Mouse (Mus musculus) spleen, adult 10 weeks (tissue): ENCODE data around the gene Gcnt2. TPM values are rescaled to one million over a fixed set of nuclear protein-coding genes. Genes with fewer than 3 reads are reported as not detected.

ENCODE experiments used
- polyA plus RNA-seq: library from polyadenylated mRNA; stranded (reverse); fragments of 350-450 nt; fragmentation: Illumina TruSeq; extraction: RNeasy Lipid Tissue Mini Kit (QIAGEN cat#74804); gene quantifications from one replicate; pipeline ENCODE4 v1.2.3, GENCODE M21; 2015; ENCODE audit warnings: low replicate concordance; ENCODE audit not compliant: insufficient read depth

Gene Gcnt2
- 12.5 TPM for polyA plus RNA-seq

GRCm38 (mm10) chr13:40859652-40860399 lies at the start of gene Gcnt2:
Gene Gcnt2 (plus strand): TSS chr13:40859754.

DNA sequence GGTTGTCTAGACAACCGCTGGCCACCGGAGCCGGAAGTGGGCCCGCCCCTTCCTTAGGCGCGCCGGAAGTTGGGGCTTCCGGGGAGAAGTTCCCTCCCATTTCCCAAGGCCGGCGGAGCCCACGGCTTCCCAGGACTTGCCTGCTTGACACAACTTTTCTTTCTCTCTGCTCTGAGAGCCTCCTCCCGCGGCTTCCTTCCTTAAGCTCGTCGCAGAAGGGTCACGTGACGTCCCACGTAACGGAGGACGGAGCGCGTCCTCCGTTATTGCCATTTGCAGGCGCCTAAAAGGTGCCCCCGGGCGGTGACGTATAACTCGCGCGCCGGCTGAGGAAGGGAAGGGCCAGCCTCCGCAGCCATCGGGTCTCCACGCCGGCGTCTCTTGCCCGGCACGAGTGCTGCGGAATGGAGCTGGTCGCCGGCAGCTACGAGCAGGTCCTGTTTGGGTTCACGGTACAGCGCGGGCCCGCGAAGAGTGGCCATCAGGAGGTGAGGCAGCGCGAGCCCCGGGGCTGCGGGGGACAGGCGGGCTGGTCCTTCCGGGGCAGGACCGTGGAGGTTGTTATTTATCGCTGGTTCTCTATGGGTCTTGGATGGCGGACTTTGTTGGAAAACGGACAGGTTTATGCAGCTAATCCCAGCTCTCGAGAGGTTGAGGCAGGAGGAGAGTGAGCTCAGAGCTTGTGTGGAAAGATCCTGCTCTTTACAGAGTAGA lies 141.5 kb downstream of the Gcnt2 start, which contains the start of gene Pak1ip1:
Gene Pak1ip1, plus strand, starts transcription at position 98 of the 714 bp plus-strand sequence.

Other genes with a start within 250 kb of the Gcnt2 start
- gene Tfap2a, start 121.4 kb upstream of the Gcnt2 start, polyA plus RNA-seq = not detected
- 75.3 TPM for gene Pak1ip1, start 141.3 kb downstream of the Gcnt2 start, polyA plus RNA-seq
- 115 TPM for gene Tmem14c, start 156.5 kb downstream of the Gcnt2 start, polyA plus RNA-seq
- not detected for gene Mak, start 220.0 kb downstream of the Gcnt2 start, polyA plus RNA-seq